14 mouse cellular contexts compared by ENCODE assay signal in the genomic region with DNA sequence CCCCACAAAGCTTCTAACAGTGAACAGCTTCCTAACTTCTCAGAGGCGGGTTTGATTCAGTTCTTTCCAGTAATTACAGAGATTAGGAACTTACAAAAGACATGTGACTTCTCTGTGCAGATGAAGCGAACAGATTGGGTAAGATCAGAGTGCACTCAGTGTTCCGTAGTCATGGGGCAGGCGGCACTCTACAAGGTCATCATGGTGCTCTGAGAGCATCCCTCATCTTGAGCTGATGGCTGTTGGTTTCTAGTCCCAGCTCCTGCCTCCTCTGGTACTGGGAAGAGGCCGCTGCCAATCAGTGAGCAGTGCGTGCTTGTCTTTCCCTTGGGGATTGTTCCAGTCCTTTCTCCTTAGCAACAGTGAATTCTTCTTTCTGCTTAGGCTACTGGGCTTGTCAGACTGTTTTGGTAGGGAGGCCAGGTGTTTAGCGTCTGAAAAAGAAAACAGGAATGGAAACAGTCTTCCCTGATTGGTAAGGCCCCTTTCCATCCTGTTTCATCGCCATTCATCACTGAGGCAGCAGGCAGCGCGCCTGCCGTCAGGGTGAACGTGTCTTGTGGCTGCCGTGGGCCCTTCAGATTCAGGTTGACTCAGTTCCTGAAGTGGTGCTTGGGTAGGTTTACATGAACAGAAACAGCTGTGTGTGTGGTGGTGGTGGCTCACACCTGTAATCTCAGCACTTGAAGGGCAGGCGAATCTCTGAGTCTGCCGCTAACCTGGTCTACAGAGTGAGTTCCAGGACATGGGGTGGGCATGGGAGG. TPM values are rescaled to one million over a fixed set of nuclear protein-coding genes. Genes with fewer than 3 reads are reported as not detected.
DNase-seq lines count a peak whose midpoint lies in the region; ATAC-seq and TF ChIP-seq lines count a peak whose summit lies in the region.
"Had no signal": no experiment of that assay in that cellular context is flagged by ENCODE, and none has a peak within 500 bp of the region (broad histone marks: within the 10 kb centered on the region; RNA-seq: fewer than 3 reads in every experiment).

No protein-coding gene starts in this region.

- WGBS in heart, embryonic 11.5 days (ENCODE audit: insufficient replicate concordance): 79% methylated on average over 15 of the region's 15 CpGs
- 57% methylated on average over 15 of the region's 15 CpGs for WGBS in spleen, adult 2 months
- WGBS in hindbrain, embryonic 14.5 days: 83% methylated on average over 15 of the region's 15 CpGs
- 84% methylated on average over 15 of the region's 15 CpGs for whole genome bisulfite sequencing in liver, embryonic 11.5 days

- no peak overlapping the region for H3K4me3 ChIP-seq in heart, embryonic 11.5 days (ENCODE audit: low read depth, low read length)
- H3K4me3 ChIP-seq in spleen, adult 2 months (ENCODE audit: extremely low read depth, insufficient read depth, insufficient read length): no peak overlapping the region; the same call in 1 of the 2 replicates
- no peak overlapping the region for H3K4me3 ChIP-seq in hindbrain, embryonic 14.5 days (replicated peaks; ENCODE audit: low read length)
- H3K4me3 ChIP-seq in liver, embryonic 11.5 days (ENCODE audit: low read depth, low read length): no peak overlapping the region
- H3K4me3 ChIP-seq: embryonic facial prominence, embryonic 10.5 days; hindbrain, embryonic 10.5 days; layer of hippocampus, adult 2 months; liver, embryonic 13.5 days had no signal

- no peak for ATAC-seq in heart, embryonic 11.5 days (replicated peaks; ENCODE audit: insufficient number of reproducible peaks, low FRiP score, low TSS enrichment)
- ATAC-seq in hindbrain, embryonic 14.5 days (ENCODE audit: low FRiP score): no peak
- ATAC-seq in liver, embryonic 11.5 days (replicated peaks; ENCODE audit: low FRiP score): no peak

- H3K4me2 ChIP-seq in heart, embryonic 11.5 days: no peak overlapping the region
- H3K4me2 ChIP-seq in hindbrain, embryonic 14.5 days (replicated peaks): no peak overlapping the region
- no peak overlapping the region for H3K4me2 ChIP-seq in liver, embryonic 11.5 days
- H3K4me2 ChIP-seq: liver, embryonic 13.5 days had no signal

- H3K27ac ChIP-seq in heart, embryonic 11.5 days (ENCODE audit: low read depth, low read length): peak overlapping the region; percentile 4; the same call in 1 of the 2 replicates
- H3K27ac ChIP-seq in spleen, adult 2 months (ENCODE audit: insufficient read depth, low read length): peak overlapping the region; percentile 65
- no peak overlapping the region for H3K27ac ChIP-seq in hindbrain, embryonic 14.5 days
- H3K27ac ChIP-seq in liver, embryonic 11.5 days (ENCODE audit: low read depth, low read length): no peak overlapping the region
- H3K27ac ChIP-seq: embryonic facial prominence, embryonic 10.5 days; hindbrain, embryonic 10.5 days; layer of hippocampus, adult 2 months; liver, embryonic 13.5 days had no signal

- no peak for TF ChIP-seq CTCF in spleen, adult 2 months (IDR thresholded peaks at IDR 0.05; ENCODE audit: extremely low read depth, insufficient read depth, insufficient read length, insufficient replicate concordance)

- peaks cover 3% of the 10 kb centered on the region; the same call in 1 of the 2 replicates for H3K36me3 ChIP-seq in heart, embryonic 11.5 days (ENCODE audit: control insufficient read depth, insufficient read depth, low read length)
- no peaks in the 10 kb centered on the region; the same call in 1 of the 2 replicates for H3K36me3 ChIP-seq in spleen, adult 2 months (ENCODE audit: control insufficient read depth, insufficient read depth, low read length)
- peaks cover 4% of the 10 kb centered on the region; the same call in 1 of the 2 replicates for H3K36me3 ChIP-seq in hindbrain, embryonic 14.5 days (replicated peaks; ENCODE audit: control insufficient read depth, insufficient read depth)
- peaks cover 3% of the 10 kb centered on the region; the same call in 1 of the 2 replicates for H3K36me3 ChIP-seq in liver, embryonic 11.5 days (ENCODE audit: control insufficient read depth, insufficient read depth, low read length)
- H3K36me3 ChIP-seq: liver, embryonic 13.5 days had no signal

- H3K9ac ChIP-seq in heart, embryonic 11.5 days (ENCODE audit: low read depth, low read length): no peak overlapping the region
- H3K9ac ChIP-seq in hindbrain, embryonic 14.5 days: no peak overlapping the region
- no peak overlapping the region for H3K9ac ChIP-seq in liver, embryonic 11.5 days (ENCODE audit: low read depth, low read length)
- H3K9ac ChIP-seq: liver, embryonic 13.5 days had no signal

- H3K27me3 ChIP-seq in heart, embryonic 11.5 days (ENCODE audit: control insufficient read depth, insufficient read depth, low read length): no peaks in the 10 kb centered on the region
- H3K27me3 ChIP-seq in spleen, adult 2 months (ENCODE audit: control insufficient read depth, insufficient read depth, low read length): no peaks in the 10 kb centered on the region
- H3K27me3 ChIP-seq in hindbrain, embryonic 14.5 days (ENCODE audit: control insufficient read depth, insufficient read depth, low read length): no peaks in the 10 kb centered on the region
- no peaks in the 10 kb centered on the region for H3K27me3 ChIP-seq in liver, embryonic 11.5 days (replicated peaks; ENCODE audit: control insufficient read depth, insufficient read depth, low read length)
- H3K27me3 ChIP-seq: liver, embryonic 13.5 days had no signal

- peaks cover 14% of the 10 kb centered on the region; the same call in 1 of the 2 replicates for H3K4me1 ChIP-seq in heart, embryonic 11.5 days (ENCODE audit: control insufficient read depth, insufficient read depth, low read length)
- H3K4me1 ChIP-seq in spleen, adult 2 months (ENCODE audit: control insufficient read depth, insufficient read depth, insufficient read length): peaks cover 10% of the 10 kb centered on the region; the same call in 1 of the 2 replicates
- no peaks in the 10 kb centered on the region for H3K4me1 ChIP-seq in hindbrain, embryonic 14.5 days (replicated peaks; ENCODE audit: control insufficient read depth, insufficient read depth, low read length)
- H3K4me1 ChIP-seq in liver, embryonic 11.5 days (replicated peaks; ENCODE audit: control insufficient read depth, insufficient read depth, low read length): no peaks in the 10 kb centered on the region
- H3K4me1 ChIP-seq: hindbrain, embryonic 10.5 days had no signal

- DNase-seq in heart, adult 8-10 months (ENCODE audit: low spot score): no peak
- peak in 1 of 2 experiments; percentile 26 for DNase-seq in spleen, adult 2 months (ENCODE audit: low read depth in 1 of 2, low spot score in 2 of 2)
- no peak for DNase-seq in spleen, postnatal 4 days (ENCODE audit: low spot score in 2 of 2)
- DNase-seq in naive thymus-derived CD4-positive, alpha-beta T cell, adult 2 months (ENCODE audit: low read depth): peak; percentile 81
- no peak for DNase-seq in hindbrain, embryonic 14.5 days (ENCODE audit: low spot score)
- DNase-seq in right cerebral cortex, postnatal 25 days: no peak
- no peak for DNase-seq in liver, embryonic 11.5 days (ENCODE audit: low spot score)
- DNase-seq: cerebellum, postnatal 14 days; kidney, adult 8-10 months; liver, embryonic 13.5 days had no signal

- no peak; the same call in 1 of the 2 replicates for TF ChIP-seq POLR2A in spleen, adult 2 months (IDR thresholded peaks at IDR 0.05; ENCODE audit: low read depth, low read length)

- H3K9me3 ChIP-seq in heart, embryonic 11.5 days (replicated peaks; ENCODE audit: control insufficient read depth, low read length): no peaks in the 10 kb centered on the region
- no peaks in the 10 kb centered on the region for H3K9me3 ChIP-seq in hindbrain, embryonic 14.5 days (ENCODE audit: control insufficient read depth, low read length)
- no peaks in the 10 kb centered on the region for H3K9me3 ChIP-seq in liver, embryonic 11.5 days (ENCODE audit: control insufficient read depth, low read length)
- H3K9me3 ChIP-seq: embryonic facial prominence, embryonic 10.5 days; hindbrain, embryonic 10.5 days; liver, embryonic 13.5 days had no signal

RNA-seq across cellular contexts. Expression of a gene that starts 54.8 kb away (rescaled TPM):
- polyA plus RNA-seq in heart, embryonic 11.5 days (2014; fragmentation: Nextera tagmentation; extraction: Ambion mirVana): 38.3 and 51.0 TPM in 2 replicates
- 100 to 1,000 TPM; 101 to 145 (median 128) TPM for total RNA-seq in heart, adult 8-10 months (2022)
- 3.0 and 6.8 TPM in 2 replicates for polyA plus RNA-seq in spleen, adult 2 months (2012; rRNA removed)
- 21.2 and 26.6 TPM in 2 replicates for polyA plus RNA-seq in hindbrain, embryonic 14.5 days (2014; fragmentation: Nextera tagmentation; extraction: Ambion mirVana)
- polyA plus RNA-seq in liver, embryonic 11.5 days (2014; fragmentation: Nextera tagmentation; extraction: Ambion mirVana): 11.4 and 13.3 TPM in 2 replicates

Comparison
In these comparisons a context has a peak if more than half of its experiments do, and no peak if none do; other contexts are left out.
1. H3K27ac ChIP-seq: peak in heart, embryonic 11.5 days (single experiment) and spleen, adult 2 months (single experiment); none in hindbrain, embryonic 14.5 days (single experiment) and liver, embryonic 11.5 days (single experiment).